Mouse (Mus musculus) left cerebral cortex, adult 6 months (tissue): Measurements from ENCODE around the gene Tubd1. TPM values are rescaled to one million over a fixed set of nuclear protein-coding genes. Genes with fewer than 3 reads are reported as not detected.

ENCODE experiments used
- long read RNA-seq, 2 experiments: library from polyadenylated mRNA; unstranded; transcript quantifications; one replicate each; pipeline ENCODE4 v2.0.0; 2019 to 2020
- polyA plus RNA-seq: library from polyadenylated mRNA; unstranded; fragments of <200 nt; fragmentation: Nextera tagmentation; gene quantifications from 2 replicates; pipeline ENCODE4 v1.2.3, GENCODE M21; 2021

Tubd1 gene
- 2.1 and 3.4 TPM in 2 replicates for polyA plus RNA-seq
- long read RNA-seq, experiment 1, transcript Tubd1-202 (9 exons, 1,871 nt): major isoform, 9 of 22 reads
- long read RNA-seq, experiment 1, transcript Tubd1-203 (10 exons, 1,964 nt): minor isoform, 6 of 22 reads
- long read RNA-seq, experiment 1, partial matches to known transcripts: 0 of 22 reads
- long read RNA-seq, experiment 1, other reads (novel, unspliced or antisense): 4 of 22 reads
- long read RNA-seq, experiment 2, partial matches to known transcripts: 0 of 4 reads
- long read RNA-seq, experiment 2, other reads (novel, unspliced or antisense): 0 of 4 reads

DNA sequence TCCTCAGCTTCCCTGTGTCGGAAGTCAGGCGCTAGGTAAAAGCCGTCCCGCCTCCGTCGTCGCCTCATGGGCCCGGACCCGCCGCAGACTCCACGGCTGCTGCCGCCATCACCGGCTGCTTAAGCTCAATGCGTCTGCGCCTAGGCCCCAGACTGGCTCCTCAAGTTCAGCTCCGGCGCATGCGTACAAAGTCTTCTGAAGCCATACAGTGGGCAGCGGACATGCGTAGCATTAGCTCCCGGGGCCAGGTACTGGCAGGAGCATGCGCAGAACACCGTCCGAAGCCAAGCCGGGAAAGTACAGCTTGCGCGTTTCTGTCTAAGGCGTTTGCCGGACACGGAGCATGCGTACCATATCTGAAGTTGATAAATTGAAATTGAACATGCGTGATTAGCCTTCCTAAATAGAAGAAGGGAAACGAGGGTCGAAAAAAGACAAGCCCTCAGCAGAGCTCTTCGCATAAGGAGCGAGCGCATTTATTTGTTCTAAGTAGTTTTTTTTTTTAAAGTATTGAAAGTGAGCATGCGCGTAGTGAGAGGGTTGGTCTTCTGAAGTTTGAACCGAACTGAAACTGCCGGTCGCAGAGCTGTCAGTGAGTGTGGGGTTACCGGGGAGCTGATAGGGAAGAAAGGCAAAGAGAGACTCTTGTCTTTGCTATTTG lies at the start of gene Tubd1, which contains the start of gene Rps6kb1:
Gene Tubd1 (plus strand): TSS at position 353 of the 661 bp plus-strand sequence.
Gene Rps6kb1 (minus strand): TSS at position 167 of the 661 bp plus-strand sequence.

Other genes starting within 250 kb of the Tubd1 start
- 2.5 and 3.4 TPM in 2 replicates for gene Med13, start 187.4 kb upstream of the Tubd1 start, polyA plus RNA-seq
- gene Rnft1, start 60.3 kb upstream of the Tubd1 start, polyA plus RNA-seq: 12.1 and 16.6 TPM in 2 replicates
- 24.0 and 32.7 TPM in 2 replicates for gene Rps6kb1, start 186 bp upstream of the Tubd1 start, polyA plus RNA-seq
- 146 and 199 TPM in 2 replicates for gene Vmp1, start 138.8 kb downstream of the Tubd1 start, polyA plus RNA-seq
- 13.2 and 14.8 TPM in 2 replicates for gene Ptrh2, start 139.0 kb downstream of the Tubd1 start, polyA plus RNA-seq
- 81.2 and 85.3 TPM in 2 replicates for gene Cltc, start 212.6 kb downstream of the Tubd1 start, polyA plus RNA-seq